Mouse (Mus musculus): ENCODE results near the gene Abcd4. TPM values are rescaled to one million over a fixed set of nuclear protein-coding genes. Genes with fewer than 3 reads are reported as not detected.

Abcd4 gene
- total RNA-seq (2012; rRNA removed): 26.9 and 49.5 TPM in 2 replicates

GRCm38 (mm10) chr12:84616977-84617630 lies at the start of gene Abcd4:
Gene Abcd4 (minus strand): TSS chr12:84617413.
- H3K4me1 ChIP-seq (ENCODE audit: control insufficient read depth in 2 of 2, insufficient read depth in 2 of 2, low read length in 2 of 2, poor library complexity in 1 of 2): peaks cover 4 to 16% of the 10 kb centered on the region in 2 experiments; a peak in 3 of 4 replicates
- DNase-seq (ENCODE audit: low read depth, low spot score): peak; percentile 79
- in situ Hi-C loops (cut with MboI; ENCODE audit: low sequenced_read_pairs in 2 of 2, unreplicated experiment in 2 of 2): no loop called here
- H3K36me3 ChIP-seq (ENCODE audit: control insufficient read depth, insufficient read depth, low read length, poor library complexity, severe bottlenecking): peaks cover 2% of the 10 kb centered on the region; the same call in 1 of the 2 replicates
- peak within 1 kb of the TSS; percentile 93 for H3K9ac ChIP-seq (ENCODE audit: insufficient read depth, low read depth, low read length, poor library complexity, severe bottlenecking)
- no peaks in the 10 kb centered on the region for H3K9me3 ChIP-seq (ENCODE audit: control insufficient read depth, insufficient read depth, low read depth, low read length)
- H3K4me3 ChIP-seq (ENCODE audit: insufficient read depth in 1 of 2, low read depth in 1 of 2, low read length in 2 of 2, poor library complexity in 1 of 2, severe bottlenecking in 1 of 2): peak within 1 kb of the TSS; percentile 93 to 99
- no peak within 1 kb of the TSS for H3K27ac ChIP-seq (ENCODE audit: insufficient read depth, low read depth, low read length, poor library complexity, severe bottlenecking)
- no peak for TF ChIP-seq ZNF384 (IDR thresholded peaks at IDR 0.05; ENCODE audit: low read depth, low read length)
- no peak for TF ChIP-seq CHD2 (IDR thresholded peaks at IDR 0.05; ENCODE audit: low read depth, low read length)
- TF ChIP-seq MAFK (IDR thresholded peaks at IDR 0.05; ENCODE audit: insufficient read depth, low read depth, low read length): no peak
- TF ChIP-seq ZC3H11A (IDR thresholded peaks at IDR 0.05; ENCODE audit: borderline replicate concordance, low read depth, low read length): no peak
- no peak; the same call in 1 of the 2 replicates for TF ChIP-seq HCFC1 (IDR thresholded peaks at IDR 0.05; ENCODE audit: borderline replicate concordance, insufficient read depth, low read length)

- H3K9me3 ChIP-seq (ENCODE audit: control insufficient read depth, insufficient read depth, low read depth, low read length): no peaks in the 10 kb centered on the region
- peaks cover 0 to 6% of the 10 kb centered on the region in 2 experiments; a peak in 1 of 4 replicates for H3K4me1 ChIP-seq (ENCODE audit: control insufficient read depth in 2 of 2, insufficient read depth in 2 of 2, low read length in 2 of 2, poor library complexity in 1 of 2)
- TF ChIP-seq ZC3H11A (IDR thresholded peaks at IDR 0.05; ENCODE audit: borderline replicate concordance, low read depth, low read length) (peak; percentile 65), ZNF384 (IDR thresholded peaks at IDR 0.05; ENCODE audit: low read depth, low read length) (0 out of 2 replicates have a peak, but pooled peaks have one; percentile 7), HCFC1 (IDR thresholded peaks at IDR 0.05; ENCODE audit: borderline replicate concordance, insufficient read depth, low read length) (no peak)
- H3K4me3 ChIP-seq (ENCODE audit: insufficient read depth in 1 of 2, low read depth in 1 of 2, low read length in 2 of 2, poor library complexity in 1 of 2, severe bottlenecking in 1 of 2): no peak overlapping the region
- DNase-seq (ENCODE audit: low read depth, low spot score): peak; percentile 69
- H3K36me3 ChIP-seq (ENCODE audit: control insufficient read depth, insufficient read depth, low read length, poor library complexity, severe bottlenecking): no peaks in the 10 kb centered on the region; the same call in 1 of the 2 replicates
- in situ Hi-C loops (cut with MboI; ENCODE audit: low sequenced_read_pairs in 2 of 2, unreplicated experiment in 2 of 2): loop anchor here in 1 of 2 experiments (10.0 kb wide), 1 partner anchor 101 kb away; no protein-coding TSS in a partner anchor
- H3K9ac ChIP-seq (ENCODE audit: insufficient read depth, low read depth, low read length, poor library complexity, severe bottlenecking): no peak overlapping the region
- H3K27ac ChIP-seq (ENCODE audit: insufficient read depth, low read depth, low read length, poor library complexity, severe bottlenecking): no peak overlapping the region
Observed at GRCm38 (mm10) chr12:84653912-84654311, 36.7 kb upstream of the Abcd4 start.

GRCm38 (mm10) chr12:84650234-84650633 lies 33.0 kb upstream of the Abcd4 start:
- TF ChIP-seq ZC3H11A (IDR thresholded peaks at IDR 0.05; ENCODE audit: borderline replicate concordance, low read depth, low read length): no peak
- TF ChIP-seq ZNF384 (IDR thresholded peaks at IDR 0.05; ENCODE audit: low read depth, low read length): no peak

GRCm38 (mm10) chr12:84640654-84641053 lies 23.4 kb upstream of the Abcd4 start, which contains the start of gene Vrtn:
Gene Vrtn (plus strand): TSS chr12:84641019.
- Histone ChIP-seq H3K4me1 (ENCODE audit: control insufficient read depth in 2 of 2, insufficient read depth in 2 of 2, low read length in 2 of 2, poor library complexity in 1 of 2) (peaks cover 0 to 2% of the 10 kb centered on the region in 2 experiments; a peak in 3 of 4 replicates), H3K27ac (ENCODE audit: insufficient read depth, low read depth, low read length, poor library complexity, severe bottlenecking) (peak within 1 kb of the TSS; percentile 48; the same call in 1 of the 2 replicates), H3K9me3 (ENCODE audit: control insufficient read depth, insufficient read depth, low read depth, low read length) (no peaks in the 10 kb centered on the region), H3K36me3 (ENCODE audit: control insufficient read depth, insufficient read depth, low read length, poor library complexity, severe bottlenecking) (no peaks in the 10 kb centered on the region), H3K9ac (ENCODE audit: insufficient read depth, low read depth, low read length, poor library complexity, severe bottlenecking) (no peak within 1 kb of the TSS), H3K4me3 (ENCODE audit: insufficient read depth in 1 of 2, low read depth in 1 of 2, low read length in 2 of 2, poor library complexity in 1 of 2, severe bottlenecking in 1 of 2) (peak within 1 kb of the TSS; percentile 33 to 50; a peak in 3 of 4 replicates)
- no peak for DNase-seq (ENCODE audit: low read depth, low spot score)
- no peak for TF ChIP-seq CHD2 (IDR thresholded peaks at IDR 0.05; ENCODE audit: low read depth, low read length)
- no peak for TF ChIP-seq ZNF384 (IDR thresholded peaks at IDR 0.05; ENCODE audit: low read depth, low read length)
- TF ChIP-seq HCFC1 (IDR thresholded peaks at IDR 0.05; ENCODE audit: borderline replicate concordance, insufficient read depth, low read length): no peak
- no peak for TF ChIP-seq ZC3H11A (IDR thresholded peaks at IDR 0.05; ENCODE audit: borderline replicate concordance, low read depth, low read length)
- no peak for TF ChIP-seq MAFK (IDR thresholded peaks at IDR 0.05; ENCODE audit: insufficient read depth, low read depth, low read length)
- in situ Hi-C loops (cut with MboI; ENCODE audit: low sequenced_read_pairs in 2 of 2, unreplicated experiment in 2 of 2): no loop called here

More at GRCm38 (mm10) chr12:84650234-84650633, 33.0 kb upstream of the Abcd4 start:
- Histone ChIP-seq H3K9me3 (ENCODE audit: control insufficient read depth, insufficient read depth, low read depth, low read length) (no peaks in the 10 kb centered on the region), H3K4me1 (ENCODE audit: control insufficient read depth in 2 of 2, insufficient read depth in 2 of 2, low read length in 2 of 2, poor library complexity in 1 of 2) (peaks cover 0 to 13% of the 10 kb centered on the region in 2 experiments; a peak in 1 of 4 replicates), H3K9ac (ENCODE audit: insufficient read depth, low read depth, low read length, poor library complexity, severe bottlenecking) (peak overlapping the region; percentile 26), H3K4me3 (ENCODE audit: insufficient read depth in 1 of 2, low read depth in 1 of 2, low read length in 2 of 2, poor library complexity in 1 of 2, severe bottlenecking in 1 of 2) (peak overlapping the region; percentile 53 to 61), H3K27ac (ENCODE audit: insufficient read depth, low read depth, low read length, poor library complexity, severe bottlenecking) (no peak overlapping the region), H3K36me3 (ENCODE audit: control insufficient read depth, insufficient read depth, low read length, poor library complexity, severe bottlenecking) (no peaks in the 10 kb centered on the region; the same call in 1 of the 2 replicates)
- in situ Hi-C loops (cut with MboI; ENCODE audit: low sequenced_read_pairs in 2 of 2, unreplicated experiment in 2 of 2): loop anchor here in 1 of 2 experiments (10.0 kb wide), 1 partner anchor 105 kb away; no protein-coding TSS in a partner anchor
- DNase-seq (ENCODE audit: low read depth, low spot score): no peak
